Mouse (Mus musculus) kidney, adult 9 months (tissue): ENCODE measurements at regions not wholly inside any gene's neighbourhood (a gene's known extent, or its start where the extent isn't known, plus 50 kb on each side); places are given as distances from the start of the nearest gene placed in this dataset.
A peak's percentile ranks its signal among the peaks of the same experiment; 100 is the strongest.
"Not testable (repeated sequence)": the region's sequence is repeated elsewhere in the genome, so short reads cannot be mapped to it uniquely, and the experiment has no call there.

Experiments used
- DNase-seq: peaks from one replicate; pipeline ENCODE4 v3.0.0; 2022

DNA sequence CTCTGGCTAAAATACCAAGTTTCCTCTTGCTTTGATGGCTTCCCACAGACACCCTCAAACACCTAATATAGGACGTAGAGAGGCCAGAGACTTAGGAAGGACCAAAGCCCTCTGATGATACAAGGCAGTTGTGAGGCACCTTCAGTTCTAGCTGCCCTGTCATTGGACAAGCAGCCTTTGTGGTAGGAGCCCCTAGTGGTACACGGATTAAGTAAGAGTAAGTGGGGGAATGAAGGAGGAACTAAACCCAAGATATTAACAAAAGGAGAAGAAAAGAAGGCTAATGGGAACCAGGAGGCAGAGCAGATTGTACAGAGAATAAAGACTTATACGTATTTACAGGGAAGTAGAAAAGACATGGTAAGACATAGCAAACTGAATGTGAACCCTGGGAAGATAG is 352.3 kb upstream of the Tmco5 start:
- DNase-seq, result not testable (repeated sequence)

DNA sequence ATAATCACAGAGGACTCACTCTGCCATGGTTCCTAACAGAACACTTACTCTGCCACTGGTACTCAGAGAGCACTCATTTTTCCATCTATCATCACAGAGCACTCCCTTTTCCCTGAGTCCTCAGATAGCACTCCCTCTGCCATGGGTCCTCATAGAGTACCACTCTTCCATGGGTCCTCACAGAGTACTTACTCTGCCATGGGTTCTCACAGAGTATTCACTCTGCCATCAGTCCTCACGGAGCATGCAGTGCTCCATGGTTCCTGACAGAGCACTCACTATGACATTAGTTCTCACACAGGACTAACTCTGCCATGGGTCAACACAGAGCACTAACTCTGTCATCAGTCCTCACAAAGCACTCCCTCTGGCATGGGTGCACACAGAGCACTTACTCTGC is 342.0 kb upstream of the Tmco5 start:
- DNase-seq, result no peak

DNA sequence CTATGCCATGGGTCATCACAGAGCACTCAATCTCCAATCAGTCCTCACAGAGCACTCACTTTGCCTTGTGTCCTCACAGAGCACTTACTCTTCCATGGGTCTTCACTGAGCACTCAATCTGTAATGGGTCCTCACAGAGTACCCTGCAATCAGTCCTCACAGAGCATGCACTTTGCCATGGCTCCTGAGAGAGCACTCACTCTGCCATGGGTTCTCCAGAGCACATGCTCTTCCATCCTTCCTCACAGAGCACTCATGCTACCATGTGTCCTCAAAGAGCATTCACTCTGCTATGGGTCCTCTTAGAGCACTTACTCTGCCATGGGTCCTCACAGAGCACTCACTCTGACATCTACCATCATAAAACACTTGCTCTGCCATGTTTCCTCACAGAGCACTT is 319.1 kb upstream of the Tmco5 start:
- DNase-seq, result no peak

DNA sequence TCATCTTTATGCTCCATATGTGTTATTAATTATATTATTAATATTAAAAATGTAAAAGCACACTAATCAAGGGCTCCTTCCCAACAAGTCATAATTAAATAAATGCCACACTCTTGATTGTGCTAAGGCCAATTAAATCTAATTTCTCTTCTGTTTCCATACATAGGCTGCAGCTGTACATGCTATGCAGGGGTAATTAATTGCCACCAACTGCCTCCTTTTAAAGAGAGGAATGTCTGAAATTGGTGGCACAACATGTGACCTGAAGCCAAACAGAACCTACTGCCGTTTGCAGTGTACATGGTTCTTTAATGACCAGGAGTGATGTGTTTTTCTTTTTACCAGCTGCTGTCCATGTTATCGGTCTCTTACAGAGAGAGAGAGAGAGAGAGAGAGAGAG is 294.5 kb upstream of the Tmco5 start:
- DNase-seq, result no peak

DNA sequence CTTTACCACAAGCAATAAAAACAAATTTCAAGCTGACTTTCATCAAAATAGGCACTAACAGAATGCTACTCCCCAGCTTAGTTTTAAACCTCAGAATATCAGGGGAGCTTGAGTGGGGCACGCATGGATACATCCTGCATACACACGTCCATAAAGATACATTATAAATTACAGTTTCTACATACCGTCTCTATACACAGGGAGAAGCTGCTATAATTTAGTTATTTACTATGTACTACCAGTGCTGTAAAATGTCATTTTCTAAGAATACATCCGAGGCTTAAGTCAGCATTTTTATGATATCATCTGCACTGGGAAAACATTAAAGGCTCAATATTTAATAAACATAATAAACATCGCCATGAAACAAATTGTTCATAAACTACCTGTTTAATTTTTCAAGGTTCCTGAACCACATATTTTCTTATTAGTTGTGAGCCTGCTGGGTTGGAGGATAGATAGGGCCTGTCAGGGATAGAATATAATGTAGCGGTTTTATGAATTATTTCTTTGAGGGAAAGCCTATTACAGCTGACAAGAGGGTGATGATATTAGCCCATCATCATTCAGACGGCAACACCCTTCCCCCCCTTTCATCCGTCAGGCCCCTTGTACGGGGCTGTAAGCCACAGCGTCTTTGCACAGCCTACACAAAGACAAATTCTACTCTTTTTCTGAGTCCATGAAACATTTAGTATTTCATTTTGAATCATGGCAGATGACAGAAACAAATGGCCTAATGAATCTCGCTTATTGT is 292.1 kb upstream of the Tmco5 start:
- DNase-seq, result no peak

DNA sequence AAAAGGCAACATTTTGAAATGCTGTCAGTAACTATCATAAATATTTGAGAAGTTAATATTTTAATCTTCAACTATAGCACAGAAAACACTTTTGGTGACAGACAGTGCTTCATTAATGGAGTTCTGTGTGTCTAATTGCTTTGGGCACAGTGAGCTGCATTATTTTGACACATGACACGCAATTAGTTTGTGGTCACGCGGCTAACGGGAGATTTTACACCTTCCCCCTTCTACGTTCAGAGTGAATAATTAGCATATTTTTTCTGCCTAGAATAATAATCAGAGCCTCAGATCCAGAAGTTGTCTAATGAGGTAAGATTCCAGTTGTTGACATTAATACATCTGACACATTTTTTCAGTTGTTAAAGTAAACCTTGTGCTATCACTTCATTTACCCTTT is 272.6 kb upstream of the Tmco5 start:
- DNase-seq, result no peak

DNA sequence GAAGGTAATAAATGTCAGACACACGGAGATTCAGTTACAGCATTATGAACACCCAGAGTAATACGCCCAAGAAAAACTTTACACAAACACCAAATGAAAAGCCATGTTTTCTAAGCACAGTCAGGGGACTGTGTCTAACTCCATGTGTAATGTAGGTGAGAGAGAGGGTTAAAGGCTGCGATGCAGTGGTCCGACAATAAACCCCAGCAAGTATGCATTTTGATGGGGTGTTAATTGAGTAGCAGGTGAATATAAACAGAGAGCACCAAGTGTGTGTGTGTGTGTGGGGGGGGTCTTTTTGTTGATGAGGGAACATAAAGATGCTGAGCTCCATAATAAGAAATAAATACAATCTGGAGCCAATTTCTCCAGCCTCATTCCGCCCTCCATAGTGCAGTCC is 238.6 kb upstream of the Tmco5 start:
- DNase-seq, result no peak

DNA sequence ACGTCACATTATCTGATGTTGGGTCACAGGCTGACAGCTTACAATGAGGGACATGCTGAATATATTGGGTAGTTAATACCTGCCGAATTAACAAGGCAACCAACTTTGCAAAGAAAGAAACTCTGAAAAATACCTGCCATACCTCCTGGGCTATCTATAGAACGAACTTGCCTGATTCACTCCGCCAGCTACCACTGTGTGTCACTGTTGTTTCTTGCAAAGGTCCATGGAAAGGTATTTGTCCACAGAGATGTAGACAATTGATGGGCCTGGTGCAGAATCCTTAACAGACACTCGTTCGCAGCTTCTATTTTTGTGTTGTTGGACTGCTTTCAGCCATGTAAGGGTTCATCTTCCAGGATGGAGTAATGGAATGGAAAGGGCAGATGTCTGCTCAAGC is 226.4 kb upstream of the Tmco5 start:
- DNase-seq, result no peak

DNA sequence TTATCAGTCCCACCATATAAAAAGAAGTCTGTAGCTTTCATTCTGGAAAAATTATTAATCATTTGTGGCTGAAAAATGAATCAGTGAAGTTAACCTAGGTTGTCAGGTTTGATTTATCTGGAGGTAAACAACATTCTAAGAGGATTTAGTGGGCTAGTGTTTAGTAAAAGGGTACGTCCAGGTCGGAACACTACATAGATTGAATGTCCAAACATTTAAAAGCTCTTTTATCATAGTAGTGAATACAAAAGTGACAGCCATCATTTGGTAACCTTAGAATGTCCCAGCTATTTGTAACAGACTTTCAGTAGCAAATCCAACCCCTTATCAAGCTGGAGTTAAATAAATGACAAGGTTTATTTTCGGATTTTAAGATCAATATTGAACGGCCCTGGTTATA is 192.7 kb upstream of the Tmco5 start:
- DNase-seq, result no peak

DNA sequence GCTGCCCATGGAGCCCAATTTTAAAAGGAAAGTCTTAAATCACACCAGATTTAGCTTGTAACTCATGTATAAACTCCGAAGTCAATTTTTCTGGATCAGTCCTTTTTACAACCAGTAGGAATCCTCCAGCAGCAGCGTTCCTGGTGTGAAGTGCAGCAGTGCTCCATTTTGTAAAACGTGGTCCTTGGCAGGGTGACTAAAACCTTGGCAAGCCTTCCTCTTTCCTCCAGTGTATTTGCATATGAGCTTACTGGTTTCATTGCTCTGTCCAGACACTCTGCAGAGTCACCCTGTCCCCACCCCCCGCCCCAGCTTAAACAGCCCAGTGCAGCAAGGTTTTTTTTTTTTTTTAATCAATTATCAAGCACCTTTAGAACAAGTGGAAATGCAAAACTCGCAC is 180.9 kb upstream of the Tmco5 start:
- no peak for DNase-seq

DNA sequence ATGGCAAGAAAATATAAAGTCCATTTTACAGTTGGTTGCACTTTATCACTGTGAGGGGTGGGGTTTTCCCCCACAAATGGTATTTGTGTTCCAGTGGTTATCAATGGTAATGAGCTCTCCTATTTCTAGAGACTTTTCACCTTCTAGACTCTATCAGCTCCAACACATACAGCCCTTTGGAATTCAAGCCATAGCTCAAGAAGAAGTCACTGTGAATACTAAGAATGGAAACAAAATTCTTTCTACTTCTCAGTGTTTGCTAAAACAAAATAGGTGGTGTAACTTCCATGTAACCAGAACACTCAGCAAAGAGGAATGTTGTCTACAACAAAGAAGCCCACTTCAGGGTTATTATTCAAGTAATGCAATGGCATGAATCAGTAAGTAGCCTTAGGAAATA is 173.8 kb upstream of the Tmco5 start:
- no peak for DNase-seq

DNA sequence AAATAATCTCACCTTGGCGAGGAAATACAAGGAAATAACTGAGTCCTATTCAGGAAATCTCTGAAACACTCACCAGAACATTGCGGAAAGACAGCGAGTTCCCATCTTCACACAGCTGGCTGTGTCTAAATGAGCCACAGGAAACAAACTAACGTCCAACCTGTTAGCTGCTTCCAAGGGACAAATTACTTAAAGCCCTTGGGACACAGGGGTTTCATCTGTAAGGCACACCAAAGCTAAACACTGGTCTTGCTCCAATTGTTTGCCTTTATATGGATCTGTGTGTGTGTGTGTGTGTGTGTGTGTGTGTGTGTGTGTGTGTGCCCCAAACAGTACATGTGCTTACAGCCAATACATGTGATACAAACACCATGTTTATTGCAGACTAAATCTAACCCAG is 168.9 kb upstream of the Tmco5 start:
- peak; percentile 61 for DNase-seq

DNA sequence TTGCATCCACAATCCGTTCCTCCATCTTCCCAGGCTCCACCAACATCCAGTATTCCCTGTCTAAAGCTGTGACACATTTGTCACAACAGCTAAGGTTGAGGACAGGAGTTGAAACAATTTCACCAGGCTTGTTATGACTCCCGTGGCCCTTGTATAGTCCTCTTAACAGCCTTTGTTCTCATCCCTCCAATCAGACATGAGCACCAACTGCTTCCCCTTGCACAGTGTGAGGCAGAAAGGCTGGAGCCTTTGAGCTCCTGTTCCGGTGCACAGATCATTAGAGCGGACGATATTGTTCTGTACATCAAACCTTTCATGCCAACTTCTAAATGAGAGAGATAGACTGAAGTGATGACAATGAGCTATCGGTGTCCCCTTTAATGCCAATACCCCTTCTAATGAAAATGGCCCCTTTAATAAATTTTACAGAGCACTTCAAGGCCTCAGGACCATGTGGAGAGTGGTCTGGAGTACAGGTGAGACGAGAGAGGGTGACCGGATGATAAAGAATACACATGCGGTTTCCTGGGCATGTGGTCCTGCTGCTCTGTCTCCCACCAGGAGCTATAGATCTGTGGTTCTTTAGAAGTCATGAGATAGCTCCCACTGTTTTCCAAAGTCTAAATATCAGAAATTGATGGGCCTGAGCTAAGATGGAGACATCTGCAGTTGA is 161.8 kb upstream of the Tmco5 start:
- no peak for DNase-seq

DNA sequence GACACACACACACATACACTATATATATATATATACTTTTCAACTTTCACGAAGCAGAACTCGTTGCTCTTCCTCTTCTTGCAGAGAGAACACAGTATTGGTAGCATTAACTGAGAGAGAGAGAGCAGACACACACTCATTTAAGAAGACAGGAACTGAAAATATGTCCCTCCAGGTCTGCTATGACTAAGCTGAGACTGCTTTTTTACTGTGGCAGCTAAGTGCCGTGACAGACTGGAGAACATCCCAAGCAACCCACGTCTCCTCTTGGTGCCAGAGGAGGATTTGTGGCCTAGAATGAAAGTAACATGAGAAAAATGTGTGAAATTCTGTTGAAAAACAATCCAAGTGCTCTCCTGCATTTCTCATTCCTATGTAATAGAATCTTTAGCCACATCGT is 159.9 kb upstream of the Tmco5 start:
- DNase-seq, result no peak

DNA sequence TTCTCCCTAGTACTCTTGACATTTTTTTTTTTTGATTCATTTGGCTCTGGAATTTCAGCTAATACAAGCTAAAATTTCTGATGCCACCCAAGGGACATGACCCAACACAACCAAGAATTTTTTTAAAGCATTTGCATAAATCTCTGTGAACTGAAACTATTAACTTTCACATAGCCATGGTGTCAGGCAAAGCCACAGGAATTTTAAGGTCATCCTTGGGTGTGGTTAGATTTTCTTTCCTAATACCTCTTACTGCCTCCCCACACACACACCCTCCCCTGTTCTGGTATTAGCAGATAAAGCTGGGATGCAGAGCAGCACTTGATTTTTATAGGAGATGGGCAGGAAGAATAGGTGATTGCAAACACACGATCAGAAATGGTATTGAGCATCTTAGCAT is 150.9 kb upstream of the Tmco5 start:
- DNase-seq, result no peak

DNA sequence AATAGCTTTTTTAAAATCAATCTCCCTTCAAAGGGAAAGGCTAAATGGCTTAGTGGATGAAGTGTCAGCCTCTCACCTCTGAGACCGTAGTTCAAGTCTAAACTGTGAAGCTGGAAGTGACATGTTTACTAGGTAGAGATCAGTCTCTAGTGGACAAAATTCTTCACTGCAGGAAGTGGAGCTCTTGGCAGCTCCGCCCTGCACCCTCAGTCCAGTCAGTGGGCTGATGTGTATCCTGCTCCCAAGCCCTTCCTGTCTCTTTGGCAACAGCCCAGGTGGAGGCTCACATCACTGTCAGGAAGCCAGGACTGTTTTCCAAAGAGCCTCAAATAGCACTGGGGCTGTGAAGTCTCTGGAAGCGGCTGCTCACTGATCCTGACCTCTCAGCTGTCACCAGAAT is 142.8 kb upstream of the Tmco5 start:
- peak; percentile 84 for DNase-seq

DNA sequence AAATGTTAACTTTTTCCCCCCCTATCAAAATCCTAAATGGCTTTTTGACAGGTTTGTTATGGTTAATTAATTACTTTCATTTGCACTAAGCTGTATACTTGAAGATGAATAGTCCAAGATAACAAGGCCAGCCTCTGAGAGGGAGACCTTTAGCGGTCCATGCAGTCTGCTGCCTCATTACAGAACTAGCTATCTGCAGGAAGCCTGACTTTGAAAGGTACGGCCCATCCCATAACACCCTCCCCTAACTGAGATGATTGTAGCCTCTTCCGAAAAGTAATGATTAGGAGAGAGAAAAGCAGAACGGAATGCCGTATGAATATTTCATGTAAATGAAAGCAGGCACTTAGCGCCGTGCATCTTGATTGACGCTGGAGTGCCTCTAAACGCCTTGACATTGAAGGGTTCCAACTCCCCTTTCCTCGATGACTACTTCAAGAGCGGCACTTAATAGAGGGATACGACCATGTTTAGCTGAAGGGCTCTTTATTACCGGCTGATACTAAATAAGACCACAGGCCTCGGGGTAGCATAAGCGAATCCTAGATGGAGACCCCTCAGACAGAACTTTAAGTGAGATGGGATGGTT is 109.9 kb upstream of the Tmco5 start:
- no peak for DNase-seq

DNA sequence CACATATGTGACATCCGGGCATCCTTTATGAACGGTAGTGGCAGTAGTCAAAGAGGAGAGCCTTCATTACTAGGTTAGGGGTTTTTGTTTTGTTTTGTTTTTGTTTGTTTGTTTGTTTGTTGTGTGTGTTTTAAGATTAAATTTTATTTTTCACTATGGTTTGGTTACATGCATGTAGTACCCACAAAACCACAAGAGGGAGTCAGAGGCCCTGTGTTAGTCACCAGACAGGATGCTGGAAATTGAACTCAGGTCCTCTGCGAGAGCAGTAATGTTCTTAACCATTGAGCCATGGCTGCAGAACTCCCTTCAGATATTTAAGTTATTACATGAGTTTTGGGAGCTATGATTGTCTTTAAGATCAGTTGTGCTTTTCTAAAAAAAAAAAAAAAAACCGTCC is 109.3 kb upstream of the Tmco5 start:
- DNase-seq, result peak; percentile 5

DNA sequence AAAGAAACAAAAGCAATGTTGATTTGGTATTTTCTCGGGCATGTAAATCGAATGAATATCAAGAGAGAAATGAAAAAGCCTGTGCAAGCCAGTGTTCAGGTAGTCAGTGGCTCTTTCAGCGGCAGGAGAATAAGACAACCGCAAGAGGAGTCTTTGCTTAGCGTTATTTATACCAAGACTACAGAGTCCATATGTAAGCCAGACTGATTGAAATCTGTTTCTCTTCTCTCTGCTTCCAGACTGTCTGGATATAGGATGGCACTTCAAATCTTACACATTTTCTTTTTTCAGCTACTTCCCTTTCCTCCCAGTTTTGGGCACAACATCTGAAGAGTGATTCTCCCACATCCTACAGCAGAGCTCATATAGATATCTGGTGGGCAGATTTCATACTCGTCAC is 105.9 kb upstream of the Tmco5 start:
- DNase-seq, result no peak

DNA sequence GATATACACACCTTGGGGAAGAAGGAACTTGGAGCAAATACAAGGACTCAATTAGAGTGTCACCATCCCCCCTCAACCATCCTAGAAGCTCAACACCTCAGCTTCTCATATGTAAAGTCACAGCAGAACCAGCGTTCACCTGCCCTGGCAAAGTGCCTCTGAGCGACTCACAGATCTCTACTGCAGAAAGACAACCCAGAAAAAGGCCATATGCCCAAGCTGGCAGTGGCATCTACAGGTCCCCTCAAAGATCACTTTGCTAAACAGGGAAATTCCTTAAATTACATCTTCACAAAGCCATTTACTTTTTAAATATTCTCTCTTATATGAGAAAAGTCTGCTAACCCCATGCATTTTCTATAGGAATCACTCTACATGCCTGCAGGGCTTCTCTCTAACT is 78.3 kb upstream of the Tmco5 start:
- DNase-seq, result no peak

DNA sequence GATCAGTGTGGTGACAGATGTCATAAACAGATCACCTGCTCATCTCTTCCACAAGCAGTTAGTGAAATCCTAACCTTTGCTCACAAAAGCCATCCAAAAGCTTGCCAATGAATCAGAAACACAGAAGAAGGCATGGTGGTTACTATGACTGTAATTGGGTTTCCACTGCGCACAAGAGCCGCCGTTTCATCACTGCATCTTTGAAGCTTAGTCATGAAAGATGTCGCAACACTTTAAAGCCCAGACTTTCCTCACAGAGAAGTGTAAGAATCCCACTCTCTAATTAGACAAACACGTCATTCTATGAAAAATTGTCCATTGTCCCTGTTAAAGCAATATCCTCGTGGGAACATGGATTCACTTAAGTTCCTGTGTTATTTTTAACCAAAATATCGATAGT is 76.9 kb upstream of the Tmco5 start:
- no peak for DNase-seq

DNA sequence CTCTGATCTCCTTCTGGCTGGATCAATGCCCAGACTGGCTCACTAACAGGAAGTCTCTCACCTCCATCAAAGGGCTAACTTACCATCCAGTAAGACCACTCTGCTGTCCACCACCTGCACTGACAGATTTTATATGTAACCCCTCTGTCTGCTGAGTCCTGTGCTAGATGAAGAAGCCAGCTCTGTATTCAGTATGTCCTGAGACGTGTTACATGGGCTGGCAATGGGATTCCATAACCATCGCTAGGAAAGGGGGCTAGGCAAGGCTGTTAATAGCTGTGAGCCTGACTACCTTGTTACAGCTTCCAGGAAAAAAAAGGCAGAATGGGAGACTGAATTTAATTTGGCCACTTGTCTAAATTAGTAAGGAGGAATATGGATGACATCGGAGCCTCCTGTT is 71.3 kb upstream of the Tmco5 start:
- DNase-seq, result no peak

DNA sequence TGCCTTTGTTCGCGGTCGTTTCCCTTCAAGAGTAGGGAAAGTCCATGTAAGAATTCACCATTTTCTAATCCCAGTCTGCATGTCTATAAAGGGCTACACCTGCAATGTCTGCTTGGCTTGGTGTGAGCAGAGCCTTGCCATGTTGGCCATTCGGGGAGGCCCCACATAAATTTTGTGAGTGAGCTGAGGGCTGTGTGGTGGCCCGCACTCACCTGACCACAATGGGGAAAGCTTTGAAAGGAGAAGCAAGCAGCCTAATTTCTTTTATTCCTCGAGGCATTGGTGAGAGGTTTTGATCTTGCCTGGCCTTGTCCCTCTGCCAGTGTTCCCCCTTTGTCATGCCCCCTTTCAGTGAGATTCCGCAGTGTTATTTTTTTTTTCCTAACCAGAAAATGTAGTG is 70.9 kb upstream of the Tmco5 start:
- DNase-seq, result no peak

DNA sequence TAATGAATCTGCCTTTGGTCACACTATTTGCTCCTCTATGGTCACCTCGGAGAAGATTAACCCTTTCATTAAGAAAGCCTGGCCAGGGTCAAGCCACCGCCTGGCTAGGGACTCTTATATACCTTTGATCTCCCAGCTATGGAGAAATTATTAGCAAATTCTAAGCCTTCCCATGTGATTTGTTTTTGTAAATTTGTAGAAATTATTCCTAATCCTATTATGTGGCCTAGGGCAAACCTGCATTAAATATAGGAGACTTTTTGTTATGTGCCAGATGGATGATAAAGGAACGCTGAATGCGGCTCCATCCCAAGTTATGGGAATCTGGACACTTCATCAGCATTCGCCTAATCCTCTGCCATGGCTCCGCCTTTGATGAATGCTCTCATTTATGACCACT is 70.4 kb upstream of the Tmco5 start:
- no peak for DNase-seq

DNA sequence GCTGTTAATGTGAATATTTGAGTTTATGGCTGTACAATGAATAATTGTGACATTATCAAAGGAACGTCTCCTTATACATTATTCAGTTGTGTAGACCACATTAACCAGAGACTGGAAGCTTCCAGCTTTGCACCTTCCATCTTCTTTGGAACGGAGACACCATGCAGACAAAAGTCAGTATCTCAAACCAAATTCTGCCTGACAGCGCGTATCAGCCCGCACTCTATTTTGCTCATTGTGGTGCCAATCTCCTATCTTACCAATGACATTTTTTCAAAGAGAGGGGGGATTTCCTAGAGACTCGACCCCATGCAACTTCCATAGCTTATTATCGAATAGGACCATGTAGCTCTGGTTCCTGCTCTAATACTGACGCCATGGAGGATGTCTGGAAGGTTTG is 69.9 kb upstream of the Tmco5 start:
- DNase-seq, result no peak
